Mouse (Mus musculus): ENCODE results near the gene Col28a1. TPM values are rescaled to one million over a fixed set of nuclear protein-coding genes. Genes with fewer than 3 reads are reported as not detected.

Gene Col28a1
- total RNA-seq (2021) = 1 to 10 TPM; 1.0 to 1.4 TPM
- long read RNA-seq, experiment 1 = 0 reads
- long read RNA-seq, experiment 2 = 0 reads

GRCm38 (mm10) chr6:8192517-8192916 lies at the start of gene Col28a1:
Gene Col28a1 (minus strand): TSS chr6:8192617.
- no peak for DNase-seq

DNA sequence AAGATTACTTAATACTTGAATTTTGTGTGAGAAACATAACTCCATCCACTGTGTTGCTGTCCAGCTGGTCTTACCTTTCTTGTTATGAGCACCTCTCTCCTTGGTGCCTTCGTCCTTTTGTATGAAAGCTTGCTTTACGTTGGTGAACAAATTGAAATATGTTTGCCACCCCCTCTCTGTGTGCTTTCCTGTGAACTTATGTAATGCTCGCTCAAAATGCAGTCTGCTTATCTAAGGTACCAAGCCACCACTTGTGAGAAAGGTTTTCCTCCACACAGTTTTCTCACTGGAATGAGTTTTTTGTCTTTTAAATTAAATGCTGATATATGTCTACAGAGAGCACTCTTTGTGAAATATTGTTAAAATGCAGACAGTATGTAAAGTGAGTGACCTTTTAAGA lies 36.2 kb upstream of the Col28a1 start:
- DNase-seq = no peak

DNA sequence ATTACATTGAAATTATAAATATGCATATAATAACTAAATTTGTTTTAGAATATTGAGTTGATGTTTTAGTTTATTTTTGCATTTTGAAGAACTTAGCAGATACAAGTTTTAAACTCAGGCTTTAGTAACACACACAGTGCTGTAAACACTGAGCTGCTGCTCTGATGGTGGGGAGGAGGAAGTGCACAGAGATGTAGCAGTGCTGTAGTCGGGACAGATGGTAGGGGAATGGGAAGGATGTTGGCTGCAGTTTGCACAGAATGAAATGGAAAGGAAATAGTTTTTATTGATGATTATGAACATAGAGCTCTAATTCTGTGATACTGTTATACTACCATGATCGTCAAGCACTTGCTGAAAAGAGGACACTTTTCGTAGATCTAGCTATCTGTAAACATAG lies 34.6 kb upstream of the Col28a1 start:
- no peak for DNase-seq

- DNase-seq = no peak
Observed at GRCm38 (mm10) chr6:8210661-8211060, 18.2 kb upstream of the Col28a1 start.

GRCm38 (mm10) chr6:8209866-8210186 lies 17.4 kb upstream of the Col28a1 start:
- no peak for DNase-seq

GRCm38 (mm10) chr6:8209047-8209865 lies 16.8 kb upstream of the Col28a1 start, which contains the start of gene Mios:
Gene Mios (plus strand): TSS chr6:8209222.
- peak; percentile 96 for DNase-seq

DNA sequence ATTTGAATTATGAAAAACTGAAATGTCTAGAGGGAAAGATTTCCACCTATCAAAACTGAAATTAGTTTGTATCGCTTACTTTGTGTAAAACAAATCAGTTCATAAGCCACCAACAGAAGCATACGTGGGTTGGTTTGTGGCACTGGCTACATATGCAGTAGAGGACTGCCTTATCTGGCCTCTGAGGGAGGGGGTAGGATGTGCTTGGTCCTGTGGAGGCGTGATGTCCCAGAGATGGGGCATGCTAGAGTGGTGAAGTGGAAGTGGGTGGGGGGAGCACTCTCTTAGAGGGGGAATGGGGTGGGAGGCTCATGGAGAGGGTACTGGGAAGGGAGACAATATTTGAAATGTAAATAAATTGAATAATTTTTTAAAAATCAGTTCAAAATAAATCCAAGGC lies 2.5 kb downstream of the Col28a1 start:
- DNase-seq = no peak

- DNase-seq = no peak
Observed at GRCm38 (mm10) chr6:8188599-8189233, 3.7 kb downstream of the Col28a1 start.

DNA sequence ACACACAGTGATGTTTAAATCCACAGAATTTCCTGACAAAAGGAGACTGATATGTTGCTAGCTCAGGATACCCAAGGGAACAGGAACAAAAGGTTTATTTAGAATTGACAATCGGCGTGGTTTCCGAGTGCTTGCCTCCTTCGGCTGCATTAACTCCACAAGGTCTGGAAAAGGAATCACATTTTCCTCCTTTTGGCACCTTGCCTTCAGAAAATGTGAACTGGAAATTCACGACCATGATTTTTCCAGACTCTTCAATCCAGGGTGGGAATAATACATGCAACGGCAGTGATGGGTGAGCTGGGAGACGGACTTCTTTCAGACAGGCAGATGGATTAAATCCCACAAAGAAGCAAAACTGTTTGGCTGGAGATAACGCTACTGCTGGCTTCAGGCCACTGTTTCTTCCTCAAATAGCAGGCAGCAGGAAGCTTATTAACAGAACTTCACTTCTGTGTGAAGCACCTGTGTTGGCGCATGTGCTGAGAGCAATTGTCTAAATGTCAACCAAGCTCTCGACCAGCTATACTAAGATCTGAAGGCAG lies 13.9 kb downstream of the Col28a1 start:
- no peak for DNase-seq

GRCm38 (mm10) chr6:8176116-8176515 lies 16.3 kb downstream of the Col28a1 start:
- no peak for DNase-seq

- no peak for DNase-seq
Observed at GRCm38 (mm10) chr6:8175346-8175745, 17.1 kb downstream of the Col28a1 start.

- peak; percentile 5 for DNase-seq
Observed at GRCm38 (mm10) chr6:8174062-8174461, 18.4 kb downstream of the Col28a1 start.

GRCm38 (mm10) chr6:8172101-8172500 lies 20.3 kb downstream of the Col28a1 start:
- no peak for DNase-seq

DNA sequence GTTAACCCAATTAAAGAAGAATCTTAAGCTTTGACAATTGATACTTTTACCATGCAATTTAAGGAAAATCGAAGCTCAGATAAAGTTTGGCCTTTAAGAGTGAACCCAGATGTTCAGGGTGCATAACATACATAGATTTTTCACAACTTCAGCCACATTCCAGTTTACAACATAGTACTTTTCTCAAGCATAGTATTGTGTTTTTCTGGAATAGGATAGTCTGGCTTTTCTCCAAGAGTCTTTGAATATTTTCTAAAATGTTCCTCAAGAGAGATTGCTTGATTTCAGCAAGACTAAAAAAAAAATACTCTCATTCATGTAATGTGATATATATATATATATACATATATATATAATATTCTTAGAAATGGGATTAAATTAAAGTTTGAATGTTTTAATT lies 27.7 kb downstream of the Col28a1 start:
- DNase-seq = no peak

GRCm38 (mm10) chr6:8160001-8160400 lies 32.4 kb downstream of the Col28a1 start:
- DNase-seq = no peak

GRCm38 (mm10) chr6:8157121-8157520 lies 35.3 kb downstream of the Col28a1 start:
- DNase-seq = no peak

DNA sequence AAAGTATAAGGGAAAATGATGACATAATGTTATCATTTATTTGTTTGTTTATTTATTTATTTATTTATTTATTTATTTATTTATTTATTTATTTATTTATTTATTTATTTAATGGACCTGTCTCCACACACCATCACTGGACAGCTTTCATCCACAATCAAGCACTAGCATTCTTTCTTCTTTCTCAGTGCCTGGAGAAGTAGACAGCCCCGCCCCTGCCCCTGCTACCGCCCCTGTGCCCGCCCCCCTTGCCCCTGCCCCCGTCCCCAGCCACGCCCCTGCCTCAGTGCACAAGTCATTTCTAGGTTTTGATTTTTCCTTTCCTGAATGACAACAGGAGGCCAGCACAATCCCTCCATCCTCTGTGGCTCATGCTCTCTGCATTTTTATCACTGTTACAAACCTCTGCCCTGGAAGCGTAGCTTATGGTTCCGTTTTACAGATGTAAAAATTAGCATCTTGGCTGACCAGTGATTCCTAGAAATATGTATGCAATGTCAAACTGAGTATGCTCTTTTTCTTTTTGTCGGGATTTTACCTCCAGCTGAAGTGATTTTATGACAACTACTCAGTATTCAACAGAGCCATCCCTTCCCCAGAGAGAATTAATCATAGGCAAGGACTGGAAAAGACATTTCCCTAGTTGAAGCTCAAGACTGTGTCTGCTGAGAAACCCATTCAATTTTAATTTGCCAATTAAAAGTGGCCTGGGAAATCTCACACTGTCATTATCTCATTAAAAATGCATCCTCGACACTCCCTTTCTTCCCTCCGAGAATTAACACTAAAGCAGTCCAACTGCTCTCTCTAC lies 39.7 kb downstream of the Col28a1 start:
- no peak for DNase-seq

DNA sequence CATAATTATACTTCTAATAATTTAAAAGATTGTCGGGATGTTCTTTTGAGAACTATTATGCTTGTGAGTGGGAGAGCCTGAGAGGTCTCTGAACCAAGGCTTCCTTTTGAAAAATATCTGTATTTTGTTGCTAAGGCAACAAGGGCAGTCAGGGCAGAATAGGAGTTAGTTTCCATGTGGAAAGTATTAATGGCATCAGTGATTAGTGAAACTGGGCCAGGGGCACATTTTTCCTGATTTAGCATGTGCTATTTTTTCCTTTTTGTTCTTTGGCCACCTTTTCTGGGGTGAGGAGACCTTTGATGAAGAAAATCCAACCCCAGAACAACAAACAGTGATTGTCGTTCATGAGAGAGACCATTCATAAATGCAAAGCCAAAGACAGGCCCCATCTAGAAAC lies 43.5 kb downstream of the Col28a1 start:
- DNase-seq = no peak

GRCm38 (mm10) chr6:8141881-8142280 lies 50.5 kb downstream of the Col28a1 start:
- no peak for DNase-seq

DNA sequence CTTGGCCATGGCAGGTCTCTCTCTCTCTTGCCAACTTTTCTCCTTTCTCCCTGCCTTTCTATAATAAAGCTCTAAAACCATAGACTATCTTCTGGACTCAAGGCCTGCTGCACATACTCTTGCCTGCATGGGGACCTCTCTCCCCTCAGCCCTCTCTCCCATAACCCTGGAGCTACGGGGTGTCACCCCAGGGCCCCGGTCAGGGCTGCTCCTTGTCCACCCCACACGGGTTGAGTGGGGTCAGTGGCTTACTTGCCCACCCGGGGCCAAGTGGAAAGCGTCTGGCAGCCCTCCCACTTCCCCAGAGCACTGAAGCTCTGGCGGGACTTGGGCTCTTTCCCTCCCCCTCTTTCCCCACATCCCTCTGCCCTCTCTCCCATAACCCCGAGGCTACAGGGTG lies 62.3 kb downstream of the Col28a1 start:
- no peak for DNase-seq

GRCm38 (mm10) chr6:8128164-8128563 lies 64.3 kb downstream of the Col28a1 start:
- DNase-seq = no peak

DNA sequence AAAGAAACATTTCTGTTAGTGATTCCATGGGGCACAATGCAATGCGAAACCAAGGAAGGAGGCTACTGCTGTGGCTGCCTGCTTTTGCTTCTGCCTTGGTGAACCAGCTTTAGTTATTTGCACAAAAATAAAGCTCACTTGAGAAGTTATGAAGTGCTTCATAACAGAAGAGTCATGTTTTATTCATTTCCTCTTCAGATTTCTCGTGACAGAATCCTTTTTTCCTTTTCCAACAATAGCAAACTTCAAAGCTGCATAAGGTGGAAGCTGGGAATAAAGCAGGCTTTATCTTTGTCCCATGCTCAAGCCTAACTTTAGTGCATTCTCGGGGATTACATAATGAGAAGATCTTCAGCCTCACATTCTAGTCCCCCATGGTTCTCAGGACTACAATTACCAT lies 65.9 kb downstream of the Col28a1 start:
- no peak for DNase-seq

- no peak for DNase-seq
Observed at GRCm38 (mm10) chr6:8119116-8119515, 73.3 kb downstream of the Col28a1 start.
